Mouse (Mus musculus) lung, postnatal 0 days (tissue): Measurements from ENCODE around the gene Zc3h14. TPM values are rescaled to one million over a fixed set of nuclear protein-coding genes. Genes with fewer than 3 reads are reported as not detected.

Source experiments
- ATAC-seq: fragments of 200-750 bp; cut with Nextera tagmentation; 2 replicates; pipeline ENCODE4 v1.8.0; 2017; ENCODE audit warnings: moderate library complexity
- DNase-seq: peaks from one replicate; pipeline ENCODE4 v3.0.0-alpha.2; 2016; ENCODE audit warnings: low spot score
- H3K27ac ChIP-seq: fragments of 300-500 bp; sonication (generic); 2 replicates; pipeline ENCODE4 v1.5.1; 2014; ENCODE audit warnings: antibody characterized with exemption, mild to moderate bottlenecking, low read length, mixed read lengths
- H3K27me3 ChIP-seq: fragments of 300-500 bp; sonication (generic); replicated peaks from 2 replicates; pipeline ENCODE4 v1.6.1; 2014; ENCODE audit warnings: low read length, mixed read lengths; ENCODE audit not compliant: insufficient read depth
- H3K36me3 ChIP-seq: fragments of 300-500 bp; sonication (generic); 2 replicates; pipeline ENCODE4 v1.6.1; 2014; ENCODE audit warnings: low read length, mixed read lengths; ENCODE audit not compliant: insufficient read depth
- H3K4me1 ChIP-seq: fragments of 300-500 bp; sonication (generic); 2 replicates; pipeline ENCODE4 v1.6.1; 2014; ENCODE audit warnings: antibody characterized with exemption, low read depth, low read length, mixed read lengths; ENCODE audit not compliant: insufficient read depth
- H3K4me2 ChIP-seq: fragments of 300-500 bp; sonication (generic); replicated peaks from 2 replicates; pipeline ENCODE4 v1.6.1; 2014; ENCODE audit warnings: low read depth, mild to moderate bottlenecking, low read length, moderate library complexity, mixed read lengths
- H3K4me3 ChIP-seq: fragments of 300-500 bp; sonication (generic); 2 replicates; pipeline ENCODE4 v1.5.1; 2014; ENCODE audit warnings: low read depth, low read length
- H3K9ac ChIP-seq: fragments of 300-500 bp; sonication (generic); replicated peaks from 2 replicates; pipeline ENCODE4 v1.6.1; 2014; ENCODE audit warnings: low read depth, mild to moderate bottlenecking
- H3K9me3 ChIP-seq: fragments of 300-500 bp; sonication (generic); 2 replicates; pipeline ENCODE4 v1.6.1; 2016; ENCODE audit warnings: low read length, mixed read lengths
- CTCF ChIP-seq: IDR thresholded peaks from 2 replicates; pipeline ENCODE4 v1.5.1; 2016; ENCODE audit warnings: antibody characterized with exemption, mild to moderate bottlenecking
- EP300 ChIP-seq: IDR thresholded peaks from 2 replicates; pipeline ENCODE4 v1.6.1; 2016; ENCODE audit warnings: antibody characterized with exemption, mild to moderate bottlenecking, control low read depth
- WGBS: fragments of 180-500 bp; shearing (Covaris S2); extraction: QIAGEN DNeasy Blood & Tissue Kit; methylation state at CpG from one replicate; pipeline ENCODE4 v1.1.7; 2014; 5-methylcytosine and 5-hydroxymethylcytosine counted together
- polyA plus RNA-seq: library from polyadenylated mRNA; unstranded; fragments of >200 nt; fragmentation: Nextera tagmentation; extraction: Ambion mirVana; gene quantifications from 2 replicates; pipeline ENCODE4 v1.2.1, GENCODE M21; 2015

The Zc3h14 gene
- polyA plus RNA-seq, 1 experiment from 2014 or later, result 61.7 TPM

DNA sequence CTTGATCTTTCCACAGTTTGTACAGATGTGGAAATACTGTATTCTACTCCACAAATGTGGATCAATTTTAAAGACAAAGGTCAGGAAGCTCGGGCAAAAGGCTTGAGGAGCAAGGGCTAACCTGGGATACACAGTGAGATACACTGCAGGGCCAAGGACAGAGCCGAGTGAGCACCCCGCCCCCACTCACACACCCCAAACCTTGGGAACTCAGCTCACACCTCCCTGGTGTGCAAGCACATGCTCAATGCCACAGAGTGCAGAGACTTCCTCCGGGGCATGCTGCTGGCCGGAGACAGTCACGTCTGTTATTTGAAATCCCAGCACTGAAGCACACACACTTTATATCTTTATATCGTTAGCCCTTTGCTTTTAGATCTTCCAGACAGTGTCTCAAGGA lies 20.7 kb upstream of the Zc3h14 start:
- TF ChIP-seq CTCF (no peak), EP300 (no peak)
- no peak overlapping the region for H3K4me2 ChIP-seq

DNA sequence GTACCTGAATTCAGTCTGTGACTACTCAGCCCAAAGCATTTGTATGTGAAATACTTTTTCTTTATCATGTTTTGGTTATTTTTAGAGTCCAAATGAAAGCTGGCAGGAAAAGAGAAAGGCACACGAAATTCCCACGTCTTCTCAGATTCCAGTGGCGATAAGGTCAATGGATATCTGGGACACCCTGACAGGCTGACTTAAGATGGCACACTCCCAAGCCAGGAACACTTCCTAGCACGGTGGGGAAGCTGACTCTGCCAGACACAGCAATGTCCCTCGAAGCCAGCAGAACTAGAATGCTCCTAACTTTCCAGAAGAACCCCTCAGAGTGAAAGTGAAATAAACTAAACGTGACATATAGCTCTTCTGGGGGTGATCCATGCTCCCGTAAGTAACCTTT lies 19.6 kb upstream of the Zc3h14 start:
- no peaks in the 10 kb centered on the region for H3K9me3 ChIP-seq
- H3K4me3 ChIP-seq, result no peak overlapping the region
- no peak for DNase-seq
- no peak for ATAC-seq
- no peaks in the 10 kb centered on the region for H3K4me1 ChIP-seq
- no peak overlapping the region for H3K4me2 ChIP-seq
- TF ChIP-seq CTCF (no peak), EP300 (no peak)
- WGBS, result 46% methylated on average over 7 of the region's 7 CpGs
- no peaks in the 10 kb centered on the region for H3K36me3 ChIP-seq
- H3K9ac ChIP-seq, result no peak overlapping the region
- H3K27me3 ChIP-seq, result no peaks in the 10 kb centered on the region
- no peak overlapping the region for H3K27ac ChIP-seq

More for the DNA sequence above, 20.7 kb upstream of the Zc3h14 start:
- no peak; the same call in 1 of the 2 replicates for ATAC-seq
- no peaks in the 10 kb centered on the region for H3K36me3 ChIP-seq
- DNase-seq, result no peak
- no peaks in the 10 kb centered on the region for H3K27me3 ChIP-seq
- no peaks in the 10 kb centered on the region for H3K4me1 ChIP-seq
- no peaks in the 10 kb centered on the region for H3K9me3 ChIP-seq
- no peak overlapping the region for H3K4me3 ChIP-seq
- 75% methylated on average over 7 of the region's 7 CpGs for WGBS
- no peak overlapping the region for H3K9ac ChIP-seq
- no peak overlapping the region for H3K27ac ChIP-seq

DNA sequence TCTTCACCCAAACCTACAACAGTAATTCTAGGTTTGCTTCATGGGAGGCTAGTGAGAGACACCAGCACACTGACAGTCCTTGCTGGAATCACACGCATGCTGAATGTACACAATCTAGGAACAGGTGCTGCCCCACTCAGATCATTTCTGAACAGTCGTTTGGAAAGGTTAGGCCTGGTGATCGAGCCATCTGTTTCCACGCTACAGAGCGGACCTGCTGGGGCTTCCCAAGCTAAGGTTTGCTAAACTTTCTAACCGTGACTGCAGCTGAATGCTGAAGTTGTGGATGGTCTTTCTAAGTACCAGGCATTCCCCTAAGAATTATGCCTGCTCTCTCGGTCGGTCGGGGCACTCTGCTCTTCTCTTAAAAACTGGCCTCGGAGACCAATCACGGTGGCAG lies 16.1 kb upstream of the Zc3h14 start:
- TF ChIP-seq EP300, result no peak
- TF ChIP-seq CTCF, result no peak
- Histone ChIP-seq H3K4me1 (peaks cover 8% of the 10 kb centered on the region; the same call in 1 of the 2 replicates), H3K27ac (no peak overlapping the region), H3K9ac (no peak overlapping the region), H3K4me3 (no peak overlapping the region), H3K36me3 (no peaks in the 10 kb centered on the region), H3K27me3 (no peaks in the 10 kb centered on the region), H3K9me3 (no peaks in the 10 kb centered on the region), H3K4me2 (no peak overlapping the region)
- WGBS, result 87% methylated on average over 11 of the region's 11 CpGs
- DNase-seq (no peak), ATAC-seq (no peak)

DNA sequence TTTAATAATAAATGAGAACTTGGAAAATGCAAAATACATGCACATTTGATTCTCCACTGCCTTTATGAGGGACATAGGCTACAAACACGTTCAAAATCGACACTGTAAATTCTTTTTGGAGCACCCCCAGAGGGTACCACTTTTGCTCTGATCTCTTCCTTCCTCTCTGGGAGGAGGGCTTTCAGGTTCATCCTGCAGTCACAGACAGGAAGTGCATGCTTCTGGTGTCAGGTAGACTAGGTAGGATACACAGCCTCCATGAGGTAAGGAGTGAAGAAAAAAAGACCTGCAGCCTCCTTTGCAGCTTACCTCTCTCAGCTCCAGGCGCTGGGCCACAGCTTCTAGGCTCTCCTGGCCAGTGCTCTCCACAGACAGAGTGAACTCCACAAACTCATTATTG lies 13.6 kb upstream of the Zc3h14 start:
- Histone ChIP-seq H3K4me1 (peaks cover 11% of the 10 kb centered on the region; the same call in 1 of the 2 replicates), H3K4me2 (peak overlapping the region; percentile 83; the same call in 1 of the 2 replicates), H3K9ac (no peak overlapping the region), H3K36me3 (no peaks in the 10 kb centered on the region), H3K4me3 (peak overlapping the region; percentile 64; the same call in 1 of the 2 replicates), H3K9me3 (no peaks in the 10 kb centered on the region), H3K27me3 (no peaks in the 10 kb centered on the region), H3K27ac (no peak overlapping the region)
- ATAC-seq (no peak), DNase-seq (no peak)
- WGBS, result 57% methylated on average over 3 of the region's 3 CpGs
- TF ChIP-seq CTCF (no peak), EP300 (no peak)

DNA sequence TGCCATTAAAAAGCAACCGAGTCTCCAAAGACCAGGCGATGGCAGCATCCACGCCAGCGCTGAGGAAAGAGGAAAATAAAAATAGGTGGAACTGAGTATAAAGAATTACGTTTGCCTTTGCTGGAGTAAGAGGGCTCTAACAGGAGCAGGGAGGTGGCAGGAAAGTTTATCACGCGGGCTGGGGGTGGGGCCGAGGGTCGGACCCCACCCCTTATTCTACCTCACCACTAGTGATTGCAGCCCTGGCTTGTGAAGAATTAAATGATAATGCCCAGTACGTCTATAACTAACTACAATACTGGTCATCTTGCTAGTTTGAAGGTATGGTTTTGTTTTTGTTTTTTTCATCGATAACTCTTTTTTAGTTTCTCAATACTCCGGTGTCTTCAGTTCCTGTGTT lies 13.0 kb upstream of the Zc3h14 start:
- H3K27ac ChIP-seq, result 0 out of 2 replicates have a peak overlapping the region, but pooled peaks have one; percentile 51

DNA sequence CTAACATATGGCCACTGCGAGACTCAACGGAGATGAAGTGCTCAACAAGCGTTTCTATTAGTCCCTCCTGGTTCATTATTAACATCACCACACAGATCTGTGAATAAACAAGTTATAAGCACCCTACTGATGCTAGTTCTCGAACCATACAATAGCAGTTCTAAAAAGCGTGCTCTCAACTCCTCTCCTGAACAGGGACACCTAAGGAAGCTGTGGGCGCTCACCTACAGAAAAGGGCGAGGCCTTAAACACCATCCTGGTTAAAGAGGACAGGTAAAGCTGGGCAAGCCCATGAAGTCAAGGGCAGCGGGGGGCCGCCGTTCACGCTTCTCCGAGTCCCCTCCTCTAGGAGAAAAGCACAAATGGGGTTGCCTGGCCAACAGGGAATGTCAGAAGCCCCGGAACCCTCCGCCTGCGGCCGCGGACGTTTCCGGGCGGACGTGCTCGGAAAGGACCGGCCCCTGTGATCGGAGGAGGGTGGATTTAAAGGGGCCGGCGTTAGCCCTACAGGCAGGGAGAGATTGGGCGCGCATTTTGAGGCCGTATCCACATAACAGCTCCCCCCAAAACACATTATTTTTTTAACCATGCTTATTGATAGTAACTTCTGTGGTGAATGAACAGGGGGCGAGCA lies 12.4 kb upstream of the Zc3h14 start:
- peak; percentile 10; the same call in 1 of the 2 replicates for TF ChIP-seq CTCF
- no peak for TF ChIP-seq EP300
- ATAC-seq (peak; percentile 72), DNase-seq (peak; percentile 92)
- Histone ChIP-seq H3K4me3 (peak overlapping the region; percentile 64), H3K9me3 (no peaks in the 10 kb centered on the region), H3K9ac (peak overlapping the region; percentile 62), H3K36me3 (no peaks in the 10 kb centered on the region), H3K27me3 (no peaks in the 10 kb centered on the region), H3K4me1 (peaks cover 11% of the 10 kb centered on the region; the same call in 1 of the 2 replicates), H3K27ac (peak overlapping the region; percentile 51; the same call in 1 of the 2 replicates), H3K4me2 (peak overlapping the region; percentile 83)
- WGBS, result under 1% methylated on average over 30 of the region's 30 CpGs

More for the DNA sequence above, 13.0 kb upstream of the Zc3h14 start:
- Histone ChIP-seq H3K4me1 (peaks cover 11% of the 10 kb centered on the region; the same call in 1 of the 2 replicates), H3K9me3 (no peaks in the 10 kb centered on the region), H3K27me3 (no peaks in the 10 kb centered on the region), H3K4me3 (peak overlapping the region; percentile 64), H3K4me2 (peak overlapping the region; percentile 83), H3K36me3 (no peaks in the 10 kb centered on the region), H3K9ac (peak overlapping the region; percentile 62; the same call in 1 of the 2 replicates)
- no peak for DNase-seq
- 13% methylated on average over 12 of the region's 12 CpGs for WGBS
- ATAC-seq, result no peak
- TF ChIP-seq CTCF (no peak), EP300 (no peak)
